Mouse (Mus musculus) mammary gland, adult 2 months (tissue): ENCODE data around the gene Tas2r124. TPM values are rescaled to one million over a fixed set of nuclear protein-coding genes. Genes with fewer than 3 reads are reported as not detected.

Experiments
- polyA plus RNA-seq: library from polyadenylated mRNA; depleted of rRNA; stranded (reverse); fragments of >200 nt; gene quantifications from 2 replicates; pipeline ENCODE4 v1.2.3, GENCODE M21; 2012; ENCODE audit warnings: low replicate concordance; rRNA removed

Tas2r124 gene
- polyA plus RNA-seq, result not detected in 2 replicates

GRCm38 (mm10) chr6:132754430-132754829 is at the start of gene Tas2r124:
Gene Tas2r124 (plus strand): TSS chr6:132754730.

GRCm38 (mm10) chr6:132711828-132712227 is 42.7 kb upstream of the Tas2r124 start, which contains the start of gene Tas2r122:
Gene Tas2r122 (minus strand): TSS chr6:132711928.

GRCm38 (mm10) chr6:132737935-132738334 is 16.6 kb upstream of the Tas2r124 start, which contains the start of gene Tas2r115:
Gene Tas2r115 (minus strand): TSS chr6:132738035.

GRCm38 (mm10) chr6:132761831-132762230 is 7.3 kb downstream of the Tas2r124 start, which contains the start of gene Tas2r102:
Gene Tas2r102 (plus strand): TSS chr6:132762131.

GRCm38 (mm10) chr6:132778062-132778461 is 23.5 kb downstream of the Tas2r124 start, which contains the start of gene Tas2r136:
Gene Tas2r136 (minus strand): TSS chr6:132778162.

GRCm38 (mm10) chr6:132802518-132802917 is 48.0 kb downstream of the Tas2r124 start, which contains the start of gene Tas2r117:
Gene Tas2r117 (plus strand): TSS chr6:132802818.

Other genes with a start within 250 kb of the Tas2r124 start
- gene Prh1, start 184.9 kb upstream of the Tas2r124 start, polyA plus RNA-seq, result not detected in 2 replicates
- not detected in 2 replicates for gene Prp2, start 158.8 kb upstream of the Tas2r124 start, polyA plus RNA-seq
- not detected in 2 replicates for gene A630073D07Rik, start 103.2 kb upstream of the Tas2r124 start, polyA plus RNA-seq
- gene Tas2r120, start 97.8 kb upstream of the Tas2r124 start, polyA plus RNA-seq, result not detected in 2 replicates
- gene Tas2r121, start 53.7 kb upstream of the Tas2r124 start, polyA plus RNA-seq, result not detected in 2 replicates
- not detected in 2 replicates for gene Tas2r122, start 42.8 kb upstream of the Tas2r124 start, polyA plus RNA-seq
- not detected in 2 replicates for gene Tas2r115, start 16.7 kb upstream of the Tas2r124 start, polyA plus RNA-seq
- gene Tas2r102, start 7.4 kb downstream of the Tas2r124 start, polyA plus RNA-seq, result not detected in 2 replicates
- not detected in 2 replicates for gene Tas2r136, start 23.4 kb downstream of the Tas2r124 start, polyA plus RNA-seq
- gene Tas2r117, start 48.1 kb downstream of the Tas2r124 start, polyA plus RNA-seq, result not detected in 2 replicates
- not detected in 2 replicates for gene Tas2r123, start 92.4 kb downstream of the Tas2r124 start, polyA plus RNA-seq
- not detected in 2 replicates for gene Tas2r116, start 100.7 kb downstream of the Tas2r124 start, polyA plus RNA-seq
- gene Tas2r110, start 113.3 kb downstream of the Tas2r124 start, polyA plus RNA-seq, result not detected in 2 replicates
- not detected in 2 replicates for gene Tas2r113, start 138.3 kb downstream of the Tas2r124 start, polyA plus RNA-seq
- gene Tas2r125, start 154.9 kb downstream of the Tas2r124 start, polyA plus RNA-seq, result not detected in 2 replicates
- not detected in 2 replicates for gene Tas2r129, start 196.4 kb downstream of the Tas2r124 start, polyA plus RNA-seq
- gene Tas2r131, start 203.2 kb downstream of the Tas2r124 start, polyA plus RNA-seq, result not detected in 2 replicates
- gene Tas2r109, start 226.2 kb downstream of the Tas2r124 start, polyA plus RNA-seq, result not detected in 2 replicates